Mouse (Mus musculus) MEL (cell line): ENCODE measurements around the gene Zdhhc13.

Experiments used
- CTCF ChIP-seq, 3 experiments: IDR thresholded peaks in 2 of 3; conservative IDR thresholded peaks in 1 of 3; 2 replicates each; pipeline ENCODE4 v1.5.1; 2011 to 2012; ENCODE audit warnings: low read length in 3 of 3, low read depth in 2 of 3, mild to moderate bottlenecking in 2 of 3, improper control_type of control experiment in 1 of 3, inconsistent platforms in 1 of 3, mixed read lengths in 1 of 3, moderate library complexity in 1 of 3; ENCODE audit not compliant: control insufficient read depth in 1 of 3, insufficient read depth in 1 of 3, poor library complexity in 1 of 3, severe bottlenecking in 1 of 3
- EP300 ChIP-seq, 2 experiments: IDR thresholded peaks; 2 replicates each; pipeline ENCODE4 v1.6.1; 2011; ENCODE audit warnings: improper control_type of control experiment in 2 of 2, low read length in 2 of 2, low read depth in 1 of 2, mild to moderate bottlenecking in 1 of 2
- MAFK ChIP-seq: IDR thresholded peaks from 2 replicates; pipeline ENCODE4 v1.6.1; 2011; ENCODE audit warnings: low read depth, mild to moderate bottlenecking, low read length, improper control_type of control experiment, borderline replicate concordance
- NELFE ChIP-seq: IDR thresholded peaks from 2 replicates; pipeline ENCODE4 v1.6.1; 2011; ENCODE audit warnings: low read depth, low read length, improper control_type of control experiment
- POLR2A ChIP-seq, 2 experiments: IDR thresholded peaks; 2 replicates each; pipeline ENCODE4 v1.6.1; 2011 to 2012; ENCODE audit warnings: low read length in 2 of 2, mild to moderate bottlenecking in 2 of 2, control low read depth in 1 of 2, improper control_type of control experiment in 1 of 2, low read depth in 1 of 2, moderate library complexity in 1 of 2; ENCODE audit not compliant: control insufficient read depth in 1 of 2, insufficient read depth in 1 of 2, poor library complexity in 1 of 2
- POLR2AphosphoS2 ChIP-seq: IDR thresholded peaks from 2 replicates; pipeline ENCODE4 v1.6.1; 2011; ENCODE audit warnings: low read length, improper control_type of control experiment
- RAD21 ChIP-seq: IDR thresholded peaks from 2 replicates; pipeline ENCODE4 v1.6.1; 2011; ENCODE audit warnings: mild to moderate bottlenecking, low read depth, low read length, improper control_type of control experiment
- RCOR1 ChIP-seq: IDR thresholded peaks from 2 replicates; pipeline ENCODE4 v1.6.1; 2012; ENCODE audit warnings: low read depth, mild to moderate bottlenecking, inconsistent platforms, low read length, improper control_type of control experiment
- USF1 ChIP-seq: IDR thresholded peaks from 2 replicates; pipeline ENCODE4 v1.6.1; 2014; ENCODE audit warnings: low read depth, mild to moderate bottlenecking, inconsistent platforms, low read length, improper control_type of control experiment, moderate library complexity
- ZC3H11A ChIP-seq: IDR thresholded peaks from 2 replicates; pipeline ENCODE4 v1.6.1; 2012; ENCODE audit warnings: low read depth, mild to moderate bottlenecking, inconsistent platforms, low read length, improper control_type of control experiment
- ZKSCAN1 ChIP-seq: IDR thresholded peaks from 2 replicates; pipeline ENCODE4 v1.6.1; 2012; ENCODE audit warnings: low read depth, mild to moderate bottlenecking, inconsistent platforms, low read length, improper control_type of control experiment, moderate library complexity

- no peak for TF ChIP-seq CTCF (IDR thresholded peaks at IDR 0.05 in 2 of 3, conservative IDR thresholded peaks at IDR 0.05 in 1 of 3; ENCODE audit: control insufficient read depth in 1 of 3, insufficient read depth in 1 of 3, low read depth in 2 of 3, low read length in 3 of 3, poor library complexity in 1 of 3, severe bottlenecking in 1 of 3)
- no peak for TF ChIP-seq POLR2A (IDR thresholded peaks at IDR 0.05; ENCODE audit: control insufficient read depth in 1 of 2, insufficient read depth in 1 of 2, low read depth in 1 of 2, low read length in 2 of 2, poor library complexity in 1 of 2)
- no peak for TF ChIP-seq POLR2AphosphoS2
- TF ChIP-seq NELFE, result no peak
- TF ChIP-seq USF1, result no peak
- TF ChIP-seq ZC3H11A, result no peak
- TF ChIP-seq EP300 (IDR thresholded peaks at IDR 0.05; ENCODE audit: low read depth in 1 of 2, low read length in 2 of 2), result peak; percentile 34 to 68; a peak in 2 of 4 replicates
- TF ChIP-seq ZKSCAN1, result peak; percentile 99
- TF ChIP-seq RAD21, result no peak
- no peak for TF ChIP-seq MAFK
- no peak for TF ChIP-seq RCOR1
These were observed 73.0 kb downstream of the Zdhhc13 start for GRCm38 (mm10) chr7:48861796-48862195.
